Mouse (Mus musculus): ENCODE measurements at regions not wholly inside any gene's neighbourhood (a gene's known extent, or its start where the extent isn't known, plus 50 kb on each side); places are given as distances from the start of the nearest gene placed in this dataset.

DNA sequence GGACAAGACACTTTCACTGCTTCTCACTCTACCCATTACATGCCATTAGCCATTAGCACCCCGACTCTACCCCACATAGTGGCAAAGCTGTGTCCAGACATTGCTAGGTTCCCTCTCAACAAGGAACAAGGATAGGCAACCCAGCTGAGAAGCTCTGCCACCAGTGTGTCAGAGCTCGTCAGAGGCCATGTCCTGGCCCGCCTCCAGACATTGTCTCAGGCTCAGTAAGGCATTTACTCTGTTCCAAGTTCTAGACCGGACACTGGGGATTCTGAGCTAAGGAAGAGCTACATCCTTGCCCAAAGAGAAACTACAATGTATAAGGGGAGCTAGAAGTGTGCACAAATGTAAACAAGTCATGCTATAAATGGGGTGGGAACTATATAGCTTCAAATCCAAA is 66.2 kb upstream of the Gm15217 start:
- no peaks in the 10 kb centered on the region for H3K27me3 ChIP-seq (replicated peaks)
- no peak overlapping the region for H3K27ac ChIP-seq
- H3K9me3 ChIP-seq, result no peaks in the 10 kb centered on the region
- no peaks in the 10 kb centered on the region for H3K4me1 ChIP-seq
- no peak overlapping the region for H3K9ac ChIP-seq
- no peak for ATAC-seq (replicated peaks)
- H3K36me3 ChIP-seq (replicated peaks), result no peaks in the 10 kb centered on the region
- WGBS, result 91% methylated on average over 4 of the region's 4 CpGs
- H3K4me3 ChIP-seq, result no peak overlapping the region
- no peak overlapping the region for H3K4me2 ChIP-seq

DNA sequence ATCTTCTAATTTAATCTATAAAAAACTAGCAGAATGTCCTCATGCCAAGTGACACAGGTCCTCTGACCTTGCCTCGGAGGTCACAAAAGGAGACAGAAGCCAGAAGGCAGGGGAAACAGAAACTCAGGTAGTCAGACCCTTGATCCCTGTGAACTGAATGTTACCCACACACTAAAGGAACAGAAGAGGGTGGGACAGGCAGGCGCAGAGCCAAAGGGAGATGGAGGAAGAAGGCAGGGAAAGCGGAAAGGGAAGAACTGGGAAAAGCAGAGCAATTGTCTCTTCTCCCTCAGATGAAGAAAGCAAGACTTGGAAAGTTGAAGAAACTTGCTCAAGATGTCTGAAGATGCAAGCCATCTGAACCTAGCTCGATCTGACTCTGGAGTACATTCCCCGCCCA is 62.7 kb upstream of the Gm15217 start:
- Histone ChIP-seq H3K4me3 (no peak overlapping the region), H3K27ac (no peak overlapping the region), H3K4me1 (no peaks in the 10 kb centered on the region), H3K36me3 (replicated peaks) (no peaks in the 10 kb centered on the region), H3K27me3 (replicated peaks) (no peaks in the 10 kb centered on the region), H3K4me2 (no peak overlapping the region), H3K9me3 (no peaks in the 10 kb centered on the region), H3K9ac (no peak overlapping the region)
- 91% methylated on average over 5 of the region's 5 CpGs for WGBS
- ATAC-seq (replicated peaks), result no peak

DNA sequence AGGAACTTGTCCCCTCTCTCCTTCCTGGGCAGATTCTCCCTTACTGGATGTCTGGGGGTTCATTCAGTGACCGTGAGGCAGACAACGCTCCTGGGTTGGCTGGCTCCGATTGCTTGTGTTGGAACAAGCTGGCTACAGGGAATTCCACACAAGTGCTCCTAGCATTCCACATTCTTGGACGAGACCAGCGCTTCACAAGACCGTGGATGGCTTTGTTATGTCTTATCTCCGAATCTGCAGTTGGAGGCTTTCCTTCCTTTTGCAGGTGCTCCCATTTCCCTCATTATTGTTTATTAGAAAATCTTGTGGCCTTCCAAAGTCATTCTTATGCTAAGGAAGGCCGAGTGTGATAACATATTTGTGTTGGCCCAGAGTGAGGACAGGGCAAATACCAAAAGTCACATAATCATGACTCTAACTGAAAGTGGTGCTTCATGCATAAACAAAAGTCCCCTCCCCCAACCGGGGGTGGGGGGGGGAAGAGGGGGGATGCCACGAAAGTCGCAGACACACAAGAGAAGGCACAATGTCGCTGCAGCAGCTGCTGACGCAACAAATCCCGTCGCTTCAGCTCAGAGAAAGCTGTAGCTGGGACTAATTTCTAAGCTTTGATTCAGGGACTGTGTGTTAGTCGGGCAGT is 61.7 kb upstream of the Gm15217 start:
- no peak overlapping the region for H3K9ac ChIP-seq
- H3K4me1 ChIP-seq, result no peaks in the 10 kb centered on the region
- no peak overlapping the region for H3K4me2 ChIP-seq
- H3K36me3 ChIP-seq (replicated peaks), result no peaks in the 10 kb centered on the region
- 54% methylated on average over 16 of the region's 16 CpGs for WGBS
- H3K9me3 ChIP-seq, result no peaks in the 10 kb centered on the region
- ATAC-seq (replicated peaks), result no peak
- no peaks in the 10 kb centered on the region for H3K27me3 ChIP-seq (replicated peaks)
- no peak overlapping the region for H3K27ac ChIP-seq
- no peak overlapping the region for H3K4me3 ChIP-seq

DNA sequence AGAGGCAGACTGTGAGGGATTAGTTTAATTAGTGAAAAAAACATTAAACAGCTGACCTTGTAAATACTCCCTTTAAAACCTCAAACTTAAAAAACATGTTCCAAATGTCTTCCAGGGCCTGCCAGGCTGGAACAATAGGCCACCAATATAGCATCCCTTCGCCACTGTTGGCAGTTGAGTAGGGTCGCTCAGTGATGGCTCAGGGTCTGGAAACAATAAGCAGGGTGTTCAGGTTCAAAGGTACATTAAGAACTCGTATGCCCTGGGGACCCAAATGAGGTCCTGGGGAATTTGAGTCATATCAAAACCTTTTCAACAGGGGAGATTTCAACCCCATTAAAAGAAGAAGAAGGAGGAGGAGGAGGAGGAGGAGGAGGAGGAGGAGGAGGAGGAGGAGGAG is 51.1 kb upstream of the Gm15217 start:
- H3K4me2 ChIP-seq, result no peak overlapping the region
- H3K36me3 ChIP-seq (replicated peaks), result no peaks in the 10 kb centered on the region
- no peaks in the 10 kb centered on the region for H3K4me1 ChIP-seq
- 65% methylated on average over 3 of the region's 3 CpGs for WGBS
- H3K4me3 ChIP-seq, result no peak overlapping the region
- H3K9me3 ChIP-seq, result no peaks in the 10 kb centered on the region
- no peak overlapping the region for H3K27ac ChIP-seq
- no peaks in the 10 kb centered on the region for H3K27me3 ChIP-seq (replicated peaks)
- no peak overlapping the region for H3K9ac ChIP-seq
- no peak for ATAC-seq (replicated peaks)

All from midbrain, embryonic 15.5 days (tissue).